Mouse (Mus musculus): ENCODE measurements around the gene Gm6034. TPM values are rescaled to one million over a fixed set of nuclear protein-coding genes. Genes with fewer than 3 reads are reported as not detected.
"Not testable (repeated sequence)": the region's sequence is repeated elsewhere in the genome, so short reads cannot be mapped to it uniquely, and the experiment has no call there.

Gm6034 gene
- polyA plus RNA-seq, 1 experiment from 2014 or later, result not detected

- H3K27me3 ChIP-seq (ENCODE audit: control insufficient read depth, insufficient read depth, low read length); H3K9me3 ChIP-seq (replicated peaks; ENCODE audit: control insufficient read depth, low read length); H3K36me3 ChIP-seq (ENCODE audit: control insufficient read depth, insufficient read depth, low read length); H3K27ac ChIP-seq (ENCODE audit: low read depth, low read length); H3K4me3 ChIP-seq (ENCODE audit: low read depth, low read length); H3K4me1 ChIP-seq (ENCODE audit: control insufficient read depth, insufficient read depth, low read length); ATAC-seq (replicated peaks; ENCODE audit: insufficient number of reproducible peaks, low FRiP score, low TSS enrichment); H3K9ac ChIP-seq (ENCODE audit: low read depth, low read length); H3K4me2 ChIP-seq: not testable (repeated sequence)
- 24% methylated on average over 3 of the region's 3 CpGs for WGBS (ENCODE audit: insufficient replicate concordance)
Measured at GRCm38 (mm10) chr17:36035010-36035638, 7.6 kb upstream of the Gm6034 start.

- H3K4me3 ChIP-seq (ENCODE audit: low read depth, low read length); H3K4me1 ChIP-seq (ENCODE audit: control insufficient read depth, insufficient read depth, low read length); H3K9ac ChIP-seq (ENCODE audit: low read depth, low read length); H3K36me3 ChIP-seq (ENCODE audit: control insufficient read depth, insufficient read depth, low read length); H3K4me2 ChIP-seq; ATAC-seq (replicated peaks; ENCODE audit: insufficient number of reproducible peaks, low FRiP score, low TSS enrichment); H3K27ac ChIP-seq (ENCODE audit: low read depth, low read length); H3K27me3 ChIP-seq (ENCODE audit: control insufficient read depth, insufficient read depth, low read length); H3K9me3 ChIP-seq (replicated peaks; ENCODE audit: control insufficient read depth, low read length): not testable (repeated sequence)
- 77% methylated on average over 13 of the region's 13 CpGs for WGBS (ENCODE audit: insufficient replicate concordance)
Measured at GRCm38 (mm10) chr17:36036126-36036525, 6.6 kb upstream of the Gm6034 start.

- ATAC-seq (replicated peaks; ENCODE audit: insufficient number of reproducible peaks, low FRiP score, low TSS enrichment); H3K27me3 ChIP-seq (ENCODE audit: control insufficient read depth, insufficient read depth, low read length); H3K9me3 ChIP-seq (replicated peaks; ENCODE audit: control insufficient read depth, low read length); H3K9ac ChIP-seq (ENCODE audit: low read depth, low read length); H3K27ac ChIP-seq (ENCODE audit: low read depth, low read length); H3K36me3 ChIP-seq (ENCODE audit: control insufficient read depth, insufficient read depth, low read length); H3K4me2 ChIP-seq; H3K4me3 ChIP-seq (ENCODE audit: low read depth, low read length); H3K4me1 ChIP-seq (ENCODE audit: control insufficient read depth, insufficient read depth, low read length): not testable (repeated sequence)
- 59% methylated on average over 2 of the region's 2 CpGs for WGBS (ENCODE audit: insufficient replicate concordance)
Measured at GRCm38 (mm10) chr17:36040604-36041003, 2.2 kb upstream of the Gm6034 start.

GRCm38 (mm10) chr17:36042055-36042454 is 706 bp upstream of the Gm6034 start:
- not testable (repeated sequence) for H3K27me3 ChIP-seq (ENCODE audit: control insufficient read depth, insufficient read depth, low read length); H3K36me3 ChIP-seq (ENCODE audit: control insufficient read depth, insufficient read depth, low read length); H3K27ac ChIP-seq (ENCODE audit: low read depth, low read length); H3K9me3 ChIP-seq (replicated peaks; ENCODE audit: control insufficient read depth, low read length); H3K4me1 ChIP-seq (ENCODE audit: control insufficient read depth, insufficient read depth, low read length)
- peak overlapping the region; percentile 45 for H3K4me3 ChIP-seq (ENCODE audit: low read depth, low read length)
- WGBS (ENCODE audit: insufficient replicate concordance), result 1% methylated on average over 16 of the region's 19 CpGs
- peak; percentile 52; the same call in 1 of the 2 replicates for ATAC-seq (replicated peaks; ENCODE audit: insufficient number of reproducible peaks, low FRiP score, low TSS enrichment)
- H3K4me2 ChIP-seq, result peak overlapping the region; percentile 73
- H3K9ac ChIP-seq (ENCODE audit: low read depth, low read length), result peak overlapping the region; percentile 28; the same call in 1 of the 2 replicates

GRCm38 (mm10) chr17:36043286-36043685 is 525 bp downstream of the Gm6034 start:
- no peaks in the 10 kb centered on the region for H3K27me3 ChIP-seq (ENCODE audit: control insufficient read depth, insufficient read depth, low read length)
- no peaks in the 10 kb centered on the region for H3K9me3 ChIP-seq (replicated peaks; ENCODE audit: control insufficient read depth, low read length)
- 80% methylated on average over 3 of the region's 3 CpGs for WGBS (ENCODE audit: insufficient replicate concordance)
- H3K4me3 ChIP-seq (ENCODE audit: low read depth, low read length), result peak overlapping the region; percentile 45
- H3K36me3 ChIP-seq (ENCODE audit: control insufficient read depth, insufficient read depth, low read length), result no peaks in the 10 kb centered on the region
- no peak overlapping the region for H3K27ac ChIP-seq (ENCODE audit: low read depth, low read length)
- H3K9ac ChIP-seq (ENCODE audit: low read depth, low read length), result peak overlapping the region; percentile 46; the same call in 1 of the 2 replicates
- peak overlapping the region; percentile 73 for H3K4me2 ChIP-seq
- H3K4me1 ChIP-seq (ENCODE audit: control insufficient read depth, insufficient read depth, low read length), result no peaks in the 10 kb centered on the region
- no peak for ATAC-seq (replicated peaks; ENCODE audit: insufficient number of reproducible peaks, low FRiP score, low TSS enrichment)

GRCm38 (mm10) chr17:36057927-36058326 is 15.2 kb downstream of the Gm6034 start:
- H3K4me2 ChIP-seq; H3K9me3 ChIP-seq (replicated peaks; ENCODE audit: control insufficient read depth, low read length); H3K27ac ChIP-seq (ENCODE audit: low read depth, low read length); H3K4me1 ChIP-seq (ENCODE audit: control insufficient read depth, insufficient read depth, low read length); H3K27me3 ChIP-seq (ENCODE audit: control insufficient read depth, insufficient read depth, low read length); ATAC-seq (replicated peaks; ENCODE audit: insufficient number of reproducible peaks, low FRiP score, low TSS enrichment); H3K4me3 ChIP-seq (ENCODE audit: low read depth, low read length); H3K36me3 ChIP-seq (ENCODE audit: control insufficient read depth, insufficient read depth, low read length); H3K9ac ChIP-seq (ENCODE audit: low read depth, low read length): not testable (repeated sequence)
- WGBS (ENCODE audit: insufficient replicate concordance), result 84% methylated on average over 23 of the region's 25 CpGs

- not testable (repeated sequence) for H3K9me3 ChIP-seq (replicated peaks; ENCODE audit: control insufficient read depth, low read length); H3K27me3 ChIP-seq (ENCODE audit: control insufficient read depth, insufficient read depth, low read length); H3K27ac ChIP-seq (ENCODE audit: low read depth, low read length); H3K36me3 ChIP-seq (ENCODE audit: control insufficient read depth, insufficient read depth, low read length); ATAC-seq (replicated peaks; ENCODE audit: insufficient number of reproducible peaks, low FRiP score, low TSS enrichment); H3K4me3 ChIP-seq (ENCODE audit: low read depth, low read length); H3K4me2 ChIP-seq; H3K9ac ChIP-seq (ENCODE audit: low read depth, low read length); H3K4me1 ChIP-seq (ENCODE audit: control insufficient read depth, insufficient read depth, low read length)
- 53% methylated on average over 1 of the region's 1 CpGs for WGBS (ENCODE audit: insufficient replicate concordance)
Measured at GRCm38 (mm10) chr17:36058362-36058761, 15.6 kb downstream of the Gm6034 start, which contains the start of gene Gm11127. TSS of gene Gm11127 (minus strand) at chr17:36058371.

GRCm38 (mm10) chr17:36060829-36061228 is 18.1 kb downstream of the Gm6034 start:
- Histone ChIP-seq H3K4me2 (no peak overlapping the region), H3K9me3 (replicated peaks; ENCODE audit: control insufficient read depth, low read length) (no peaks in the 10 kb centered on the region), H3K36me3 (ENCODE audit: control insufficient read depth, insufficient read depth, low read length) (no peaks in the 10 kb centered on the region), H3K4me3 (ENCODE audit: low read depth, low read length) (no peak overlapping the region), H3K9ac (ENCODE audit: low read depth, low read length) (no peak overlapping the region), H3K27ac (ENCODE audit: low read depth, low read length) (no peak overlapping the region), H3K4me1 (ENCODE audit: control insufficient read depth, insufficient read depth, low read length) (no peaks in the 10 kb centered on the region), H3K27me3 (ENCODE audit: control insufficient read depth, insufficient read depth, low read length) (no peaks in the 10 kb centered on the region)
- no peak for ATAC-seq (replicated peaks; ENCODE audit: insufficient number of reproducible peaks, low FRiP score, low TSS enrichment)
- 24% methylated on average over 2 of the region's 2 CpGs for whole genome bisulfite sequencing (ENCODE audit: insufficient replicate concordance)

GRCm38 (mm10) chr17:36081901-36082300 is 39.1 kb downstream of the Gm6034 start:
- not testable (repeated sequence) for H3K4me2 ChIP-seq; ATAC-seq (replicated peaks; ENCODE audit: insufficient number of reproducible peaks, low FRiP score, low TSS enrichment); H3K27ac ChIP-seq (ENCODE audit: low read depth, low read length); H3K4me3 ChIP-seq (ENCODE audit: low read depth, low read length); H3K36me3 ChIP-seq (ENCODE audit: control insufficient read depth, insufficient read depth, low read length); H3K4me1 ChIP-seq (ENCODE audit: control insufficient read depth, insufficient read depth, low read length); H3K9ac ChIP-seq (ENCODE audit: low read depth, low read length); H3K9me3 ChIP-seq (replicated peaks; ENCODE audit: control insufficient read depth, low read length)
- peaks cover 23% of the 10 kb centered on the region for H3K27me3 ChIP-seq (ENCODE audit: control insufficient read depth, insufficient read depth, low read length)
